Mouse (Mus musculus): ENCODE results near the gene Osm.

DNA sequence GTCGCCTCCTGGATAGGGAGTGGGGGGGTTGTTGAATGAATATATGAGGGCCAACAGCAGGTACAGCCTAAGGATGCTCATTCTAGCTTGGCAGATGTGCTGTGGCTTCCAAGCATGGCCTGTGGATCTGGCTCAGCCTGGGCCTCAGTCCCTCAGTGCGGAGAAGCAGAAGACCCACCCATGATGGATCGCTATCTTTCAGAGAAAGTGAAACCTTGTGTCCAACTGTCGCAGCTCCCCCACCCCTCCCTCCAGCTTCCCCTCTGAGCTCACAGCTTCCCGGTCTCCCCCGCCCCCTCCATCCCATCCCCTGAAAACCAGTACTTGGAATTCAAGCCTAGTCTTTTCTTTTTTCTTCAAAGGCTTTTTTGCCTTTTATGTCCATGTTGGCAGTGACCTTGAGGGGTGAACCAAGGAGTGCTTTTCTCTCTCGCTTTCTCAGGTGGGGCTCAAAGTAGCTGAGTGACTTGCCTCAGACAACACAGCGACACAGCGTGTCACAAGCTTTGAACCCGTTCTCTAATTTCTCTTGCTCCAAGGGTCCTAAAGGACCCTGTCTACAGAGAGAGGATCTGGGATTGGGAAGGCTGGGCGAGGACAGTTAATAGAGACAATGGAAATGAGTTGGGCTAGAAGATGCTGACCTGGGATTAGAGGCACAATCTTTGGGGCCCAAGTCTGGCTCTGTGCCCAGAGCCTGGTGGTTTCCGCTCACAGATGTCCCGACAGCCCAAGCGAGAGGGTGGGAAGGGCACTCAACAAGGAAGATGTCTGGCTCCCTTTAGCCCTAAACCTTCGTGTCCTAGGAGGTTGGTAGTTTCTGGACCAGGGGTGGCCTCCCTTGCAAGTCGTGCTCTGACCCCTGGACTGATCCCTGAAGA lies at the start of gene Osm:
- no peak for TF ChIP-seq POLR2A (IDR thresholded peaks at IDR 0.05; ENCODE audit: borderline replicate concordance, extremely low read depth, insufficient read depth, insufficient read length, poor library complexity, severe bottlenecking)
- TF ChIP-seq CTCF (IDR thresholded peaks at IDR 0.05; ENCODE audit: borderline replicate concordance, extremely low read depth, insufficient read depth, insufficient read length) = no peak
